Mouse (Mus musculus) yolk sac, embryonic 10.5 days (tissue): Measurements from ENCODE around the gene Trim15.

ENCODE experiments used
- DNase-seq: peaks from one replicate; pipeline ENCODE4 v3.0.0-alpha.2; 2017; ENCODE audit warnings: low spot score

Gene Trim15

DNA sequence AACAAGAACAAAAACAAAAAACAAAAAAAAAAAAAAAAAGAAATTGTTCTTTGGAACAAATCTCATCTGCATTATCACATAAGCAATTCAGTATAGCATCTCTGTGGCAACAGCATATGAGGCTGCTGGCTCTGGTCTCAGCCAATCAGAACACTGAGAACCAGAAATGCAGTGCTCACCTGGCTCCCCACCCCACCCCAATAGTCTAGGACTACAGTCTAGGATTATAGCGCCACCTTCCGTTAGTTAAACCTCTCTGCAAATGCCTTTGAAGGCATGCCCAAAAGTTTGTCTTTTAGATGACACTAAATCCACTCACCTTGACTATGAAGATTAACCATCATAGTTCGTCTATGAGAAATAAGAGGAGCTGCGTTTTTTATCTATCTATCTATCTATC, 41.5 kb downstream of the Trim15 start:
- DNase-seq, result no peak

DNA sequence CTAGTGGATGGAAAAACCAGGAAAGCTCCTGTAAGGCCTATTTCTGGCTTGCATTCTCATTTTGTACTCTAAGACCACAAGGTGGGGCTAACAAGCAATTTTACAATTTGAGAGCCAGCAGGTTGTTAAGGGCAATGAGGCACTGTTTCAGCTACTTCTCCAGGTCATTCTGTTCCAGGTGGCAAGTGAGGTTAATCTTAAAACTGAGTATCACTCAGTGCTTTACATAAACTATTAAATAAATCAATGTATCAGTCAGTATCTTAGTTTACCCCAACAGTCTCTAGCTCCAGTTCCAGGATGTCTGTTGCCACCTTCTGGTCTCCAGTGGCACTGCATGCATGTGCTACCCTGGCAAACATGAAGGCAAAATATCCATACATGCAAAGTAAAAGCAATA, 43.0 kb downstream of the Trim15 start:
- DNase-seq, result peak; percentile 54

DNA sequence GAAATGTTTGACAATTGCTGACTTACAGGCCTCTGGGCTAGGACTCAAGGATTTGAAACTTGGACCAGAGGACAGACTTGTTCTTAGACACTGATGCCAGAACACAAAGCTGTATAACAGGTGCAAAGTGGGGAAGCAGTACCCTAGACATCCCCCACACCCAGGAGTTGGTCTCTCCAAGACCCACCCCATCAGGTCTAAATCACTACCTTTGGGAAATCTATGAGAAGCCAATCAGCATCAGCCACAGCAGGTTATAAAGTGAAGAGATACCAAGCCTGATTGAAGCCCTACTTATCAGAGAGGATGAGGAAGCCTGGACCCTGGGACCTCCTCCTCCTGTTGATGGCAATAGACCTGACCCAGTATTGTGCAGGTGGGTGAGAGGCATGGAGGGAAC, 55.1 kb downstream of the Trim15 start, which contains the start of gene H2-M10.6:
Gene H2-M10.6, plus strand, starts transcription at position 301 of the 400 bp plus-strand sequence.
- DNase-seq, result no peak
